10 mouse cellular contexts compared by ENCODE assay signal in the genomic region with DNA sequence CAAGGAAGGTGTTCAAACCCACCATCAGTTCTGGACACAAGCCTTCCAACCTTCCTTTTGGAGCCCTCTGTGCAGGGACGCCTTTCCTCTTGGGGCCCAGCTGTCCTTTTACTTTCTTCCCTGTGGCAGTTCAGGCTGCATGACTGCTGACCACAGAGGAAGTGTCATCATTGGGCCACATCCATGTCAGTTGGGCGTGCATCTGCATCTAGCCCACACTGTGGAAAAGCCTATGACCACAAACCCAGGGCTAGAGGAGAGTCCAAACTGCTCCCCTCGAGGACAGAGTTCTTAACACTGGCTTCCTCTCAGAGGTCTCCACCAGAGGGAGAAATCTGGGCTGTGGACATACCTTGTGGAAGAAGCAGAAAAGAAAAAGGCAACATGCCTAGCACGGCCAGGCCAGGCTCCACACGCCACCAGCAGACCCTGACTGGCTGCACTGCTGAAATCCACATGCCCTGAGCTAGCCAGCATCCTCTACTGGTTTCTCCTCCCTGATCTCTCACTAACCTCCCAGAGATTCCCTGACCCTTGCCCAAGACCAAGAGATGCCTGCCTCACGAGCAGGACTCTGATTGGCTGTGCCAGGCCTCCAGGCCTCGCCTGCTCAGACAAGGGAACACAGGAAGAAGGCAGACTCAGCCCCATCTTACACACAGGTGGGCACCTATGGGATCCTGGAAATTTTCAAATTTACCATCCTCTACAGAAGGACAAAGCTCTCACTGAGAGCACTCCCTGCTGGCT.
DNase-seq lines count a peak whose midpoint lies in the region; ATAC-seq and TF ChIP-seq lines count a peak whose summit lies in the region.
"Had no signal": no experiment of that assay in that cellular context is flagged by ENCODE, and none has a peak within 500 bp of the region (broad histone marks: within the 10 kb centered on the region; RNA-seq: fewer than 3 reads in every experiment).

No protein-coding gene starts in this region.

- WGBS in midbrain, embryonic 12.5 days = 88% methylated on average over 7 of the region's 7 CpGs
- WGBS in midbrain, embryonic 11.5 days = 80% methylated on average over 7 of the region's 7 CpGs
- WGBS in liver, embryonic 14.5 days (ENCODE audit: insufficient replicate concordance) = 34% methylated on average over 7 of the region's 7 CpGs
- 79% methylated on average over 7 of the region's 7 CpGs for WGBS in stomach, postnatal 0 days

- peaks cover 7% of the 10 kb centered on the region for H3K4me1 ChIP-seq in midbrain, embryonic 12.5 days
- peaks cover 6% of the 10 kb centered on the region for H3K4me1 ChIP-seq in midbrain, embryonic 11.5 days (ENCODE audit: control insufficient read depth, insufficient read depth, low read length)
- H3K4me1 ChIP-seq in liver, embryonic 14.5 days (replicated peaks; ENCODE audit: control insufficient read depth in 2 of 2, insufficient read depth in 2 of 2, low read length in 1 of 2) = peaks cover 0 to 36% of the 10 kb centered on the region in 2 experiments; a peak in 2 of 4 replicates
- peaks cover 7% of the 10 kb centered on the region for H3K4me1 ChIP-seq in stomach, postnatal 0 days (replicated peaks; ENCODE audit: control insufficient read depth, insufficient read depth)

- H3K4me3 ChIP-seq in midbrain, embryonic 12.5 days = no peak overlapping the region
- no peak overlapping the region for H3K4me3 ChIP-seq in midbrain, embryonic 11.5 days (ENCODE audit: low read depth, low read length)
- H3K4me3 ChIP-seq in liver, embryonic 14.5 days (ENCODE audit: insufficient read depth in 1 of 2, low read depth in 2 of 2, low read length in 2 of 2) = no peak overlapping the region
- no peak overlapping the region for H3K4me3 ChIP-seq in stomach, postnatal 0 days (ENCODE audit: low read depth, low read length)
- H3K4me3 ChIP-seq: neural tube, embryonic 12.5 days had no signal

- ATAC-seq in midbrain, embryonic 12.5 days (ENCODE audit: low FRiP score, low read depth) = no peak
- ATAC-seq in midbrain, embryonic 11.5 days (ENCODE audit: low FRiP score) = no peak
- 0 out of 2 replicates have a peak, but pooled peaks have one; percentile 15 for ATAC-seq in liver, embryonic 14.5 days (ENCODE audit: insufficient read depth)
- no peak for ATAC-seq in stomach, postnatal 0 days (ENCODE audit: low FRiP score, low TSS enrichment)

- no peaks in the 10 kb centered on the region for H3K27me3 ChIP-seq in midbrain, embryonic 12.5 days
- no peaks in the 10 kb centered on the region for H3K27me3 ChIP-seq in midbrain, embryonic 11.5 days (ENCODE audit: control insufficient read depth, insufficient read depth, low read length)
- no peaks in the 10 kb centered on the region for H3K27me3 ChIP-seq in liver, embryonic 14.5 days (ENCODE audit: control insufficient read depth, insufficient read depth, low read length)
- H3K27me3 ChIP-seq in stomach, postnatal 0 days (ENCODE audit: control insufficient read depth, insufficient read depth, low read length) = no peaks in the 10 kb centered on the region
- H3K27me3 ChIP-seq: neural tube, embryonic 12.5 days had no signal

- no peaks in the 10 kb centered on the region for H3K9me3 ChIP-seq in midbrain, embryonic 12.5 days
- no peaks in the 10 kb centered on the region for H3K9me3 ChIP-seq in midbrain, embryonic 11.5 days (ENCODE audit: control insufficient read depth, low read length)
- H3K9me3 ChIP-seq in liver, embryonic 14.5 days (ENCODE audit: control insufficient read depth, low read length) = no peaks in the 10 kb centered on the region
- H3K9me3 ChIP-seq in stomach, postnatal 0 days (ENCODE audit: control insufficient read depth, low read length) = no peaks in the 10 kb centered on the region
- H3K9me3 ChIP-seq: neural tube, embryonic 12.5 days had no signal

- H3K36me3 ChIP-seq in midbrain, embryonic 12.5 days = no peaks in the 10 kb centered on the region
- H3K36me3 ChIP-seq in midbrain, embryonic 11.5 days (ENCODE audit: control insufficient read depth, insufficient read depth, low read length) = no peaks in the 10 kb centered on the region
- no peaks in the 10 kb centered on the region for H3K36me3 ChIP-seq in liver, embryonic 14.5 days (replicated peaks; ENCODE audit: control insufficient read depth, insufficient read depth, low read depth)
- H3K36me3 ChIP-seq in stomach, postnatal 0 days (ENCODE audit: control insufficient read depth, insufficient read depth, low read length) = no peaks in the 10 kb centered on the region
- H3K36me3 ChIP-seq: neural tube, embryonic 12.5 days had no signal

- no peak overlapping the region for H3K4me2 ChIP-seq in midbrain, embryonic 12.5 days (replicated peaks)
- H3K4me2 ChIP-seq in midbrain, embryonic 11.5 days = no peak overlapping the region
- no peak overlapping the region for H3K4me2 ChIP-seq in liver, embryonic 14.5 days (ENCODE audit: low read depth)
- no peak overlapping the region for H3K4me2 ChIP-seq in stomach, postnatal 0 days (replicated peaks; ENCODE audit: low read depth)

- TF ChIP-seq EP300 in liver, embryonic 14.5 days (IDR thresholded peaks at IDR 0.05; ENCODE audit: low read depth) = 0 out of 2 replicates have a peak, but pooled peaks have one; percentile 8
- TF ChIP-seq EP300 in stomach, postnatal 0 days (optimal IDR thresholded peaks at IDR 0.05) = no peak

- 0 out of 2 replicates have a peak overlapping the region, but pooled peaks have one; percentile 35 for H3K27ac ChIP-seq in midbrain, embryonic 12.5 days (replicated peaks)
- H3K27ac ChIP-seq in midbrain, embryonic 11.5 days (ENCODE audit: low read depth, low read length) = no peak overlapping the region
- peak overlapping the region; percentile 6; the same call in 1 of the 2 replicates for H3K27ac ChIP-seq in liver, embryonic 14.5 days
- H3K27ac ChIP-seq in stomach, postnatal 0 days (replicated peaks) = peak overlapping the region; percentile 53
- H3K27ac ChIP-seq: neural tube, embryonic 12.5 days had no signal

- no peak overlapping the region for H3K9ac ChIP-seq in midbrain, embryonic 12.5 days (replicated peaks)
- H3K9ac ChIP-seq in midbrain, embryonic 11.5 days (ENCODE audit: low read length) = no peak overlapping the region
- no peak overlapping the region for H3K9ac ChIP-seq in liver, embryonic 14.5 days (replicated peaks)
- 0 out of 2 replicates have a peak overlapping the region, but pooled peaks have one; percentile 27 for H3K9ac ChIP-seq in stomach, postnatal 0 days (ENCODE audit: low read length)
- H3K9ac ChIP-seq: neural tube, embryonic 12.5 days had no signal

- intact Hi-C loops in heart, postnatal 14 days (cut with DNase I) = no loop called here

- DNase-seq in heart, adult 18-20 months = peak; percentile 33 to 62
- no peak for DNase-seq in heart, postnatal 14 days
- no peak for DNase-seq in midbrain, embryonic 11.5 days (ENCODE audit: low spot score, missing footprints)
- peak in 1 of 3 experiments; percentile 12 for DNase-seq in liver, embryonic 14.5 days (ENCODE audit: low read depth in 3 of 3, low spot score in 3 of 3)
- no peak for DNase-seq in stomach, postnatal 0 days (ENCODE audit: low spot score)
- DNase-seq in spleen, postnatal 4 days (ENCODE audit: low spot score in 2 of 2) = no peak
- no peak for DNase-seq in right cerebral cortex, postnatal 36 days (ENCODE audit: low spot score in 2 of 2)
- DNase-seq: gastrocnemius, postnatal 10 days had no signal

- no peak for TF ChIP-seq CTCF in liver, embryonic 14.5 days (IDR thresholded peaks at IDR 0.05; ENCODE audit: low read depth)
- TF ChIP-seq CTCF in stomach, postnatal 0 days (IDR thresholded peaks at IDR 0.05; ENCODE audit: low read depth) = peak; percentile 39; the same call in 1 of the 2 replicates

Comparison
In these comparisons a context has a peak if more than half of its experiments do, and no peak if none do; other contexts are left out.
1. DNase-seq: peak in heart, adult 18-20 months (2 of 2); none in heart, postnatal 14 days (0 of 2), midbrain, embryonic 11.5 days (single experiment), stomach, postnatal 0 days (single experiment), spleen, postnatal 4 days (0 of 2) and right cerebral cortex, postnatal 36 days (0 of 2).